Mouse (Mus musculus) embryonic facial prominence, embryonic 12.5 days (tissue): ENCODE data around the gene Col5a1. TPM values are rescaled to one million over a fixed set of nuclear protein-coding genes. Genes with fewer than 3 reads are reported as not detected.

Experiments used
- ATAC-seq: fragments of 200-750 bp; cut with Nextera tagmentation; 2 replicates; pipeline ENCODE4 v1.8.0; 2017; ENCODE audit not compliant: insufficient number of reproducible peaks, insufficient read depth, low FRiP score, low TSS enrichment
- H3K27ac ChIP-seq: fragments of 300-500 bp; sonication (generic); 2 replicates; pipeline ENCODE4 v1.5.1; 2016; ENCODE audit warnings: mild to moderate bottlenecking
- H3K27me3 ChIP-seq: fragments of 300-500 bp; sonication (generic); 2 replicates; pipeline ENCODE4 v1.6.1; 2016; ENCODE audit warnings: mild to moderate bottlenecking, moderate library complexity
- H3K36me3 ChIP-seq: fragments of 300-500 bp; sonication (generic); 2 replicates; pipeline ENCODE4 v1.6.1; 2016; ENCODE audit warnings: mild to moderate bottlenecking
- H3K4me1 ChIP-seq: fragments of 300-500 bp; sonication (generic); 2 replicates; pipeline ENCODE4 v1.6.1; 2016
- H3K4me2 ChIP-seq: fragments of 300-500 bp; sonication (generic); replicated peaks from 2 replicates; pipeline ENCODE4 v1.6.1; 2016; ENCODE audit warnings: mild to moderate bottlenecking, moderate library complexity
- H3K4me3 ChIP-seq: fragments of 300-500 bp; sonication (generic); 2 replicates; pipeline ENCODE4 v1.5.1; 2016; ENCODE audit warnings: mild to moderate bottlenecking
- H3K9ac ChIP-seq: fragments of 300-500 bp; sonication (generic); 2 replicates; pipeline ENCODE4 v1.6.1; 2016; ENCODE audit warnings: mild to moderate bottlenecking, moderate library complexity
- H3K9me3 ChIP-seq: fragments of 300-500 bp; sonication (generic); 2 replicates; pipeline ENCODE4 v1.6.1; 2016; ENCODE audit warnings: mild to moderate bottlenecking, moderate library complexity
- WGBS: fragments of 180-500 bp; shearing (Covaris S2); methylation state at CpG from one replicate; pipeline ENCODE4 v1.1.7; 2016; 5-methylcytosine and 5-hydroxymethylcytosine counted together
- polyA plus RNA-seq: library from polyadenylated mRNA; unstranded; fragments of >200 nt; fragmentation: Nextera tagmentation; extraction: Ambion mirVana; gene quantifications from 2 replicates; pipeline ENCODE4 v1.2.1, GENCODE M21; 2016

The Col5a1 gene
- polyA plus RNA-seq, 1 experiment from 2014 or later = 82.1 TPM

- Histone ChIP-seq H3K9me3 (no peaks in the 10 kb centered on the region), H3K4me1 (no peaks in the 10 kb centered on the region), H3K27ac (no peak overlapping the region), H3K9ac (no peak overlapping the region), H3K4me2 (no peak overlapping the region), H3K4me3 (no peak overlapping the region), H3K36me3 (peaks cover 37% of the 10 kb centered on the region), H3K27me3 (no peaks in the 10 kb centered on the region)
- ATAC-seq = no peak
- WGBS = 89% methylated on average over 1 of the region's 1 CpGs
Measured at GRCm38 (mm10) chr2:28040466-28040865, 154.2 kb downstream of the Col5a1 start.

- Histone ChIP-seq H3K4me2 (no peak overlapping the region), H3K9me3 (no peaks in the 10 kb centered on the region), H3K27ac (no peak overlapping the region), H3K4me3 (no peak overlapping the region), H3K9ac (no peak overlapping the region), H3K4me1 (no peaks in the 10 kb centered on the region), H3K27me3 (no peaks in the 10 kb centered on the region), H3K36me3 (no peaks in the 10 kb centered on the region; the same call in 1 of the 2 replicates)
- 82% methylated on average over 9 of the region's 9 CpGs for whole genome bisulfite sequencing
- no peak for ATAC-seq
Measured at GRCm38 (mm10) chr2:28044920-28045598, 158.8 kb downstream of the Col5a1 start.

DNA sequence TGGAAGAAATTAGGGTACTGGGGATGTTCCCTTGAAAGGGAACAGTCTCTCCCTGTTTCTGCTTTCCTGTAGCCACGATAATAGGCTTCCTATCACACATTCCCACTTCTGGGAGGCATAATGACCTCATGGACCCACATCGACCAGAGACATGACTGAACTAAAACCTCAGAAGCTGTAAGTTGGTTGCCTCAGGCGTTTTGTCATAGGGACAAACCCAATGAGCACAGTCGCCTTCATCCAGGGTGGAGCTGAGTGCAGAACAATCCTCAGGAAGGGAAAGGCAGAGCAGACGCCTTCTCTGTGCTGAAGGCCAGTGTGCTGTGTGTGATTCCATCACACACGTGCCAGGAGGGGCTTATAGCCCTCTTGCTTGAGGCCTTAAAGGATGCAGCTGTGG, 160.1 kb downstream of the Col5a1 start:
- ATAC-seq = no peak
- Histone ChIP-seq H3K27me3 (no peaks in the 10 kb centered on the region), H3K36me3 (no peaks in the 10 kb centered on the region), H3K4me2 (no peak overlapping the region), H3K9me3 (no peaks in the 10 kb centered on the region), H3K9ac (no peak overlapping the region), H3K27ac (no peak overlapping the region), H3K4me1 (no peaks in the 10 kb centered on the region), H3K4me3 (no peak overlapping the region)
- 52% methylated on average over 6 of the region's 6 CpGs for WGBS

- no peaks in the 10 kb centered on the region for H3K27me3 ChIP-seq
- WGBS = 83% methylated on average over 7 of the region's 7 CpGs
- no peak overlapping the region for H3K4me3 ChIP-seq
- H3K9me3 ChIP-seq = no peaks in the 10 kb centered on the region
- no peak overlapping the region for H3K27ac ChIP-seq
- no peaks in the 10 kb centered on the region for H3K36me3 ChIP-seq
- no peaks in the 10 kb centered on the region for H3K4me1 ChIP-seq
- H3K4me2 ChIP-seq = no peak overlapping the region
- H3K9ac ChIP-seq = no peak overlapping the region
- ATAC-seq = no peak
Measured at GRCm38 (mm10) chr2:28047092-28047491, 160.9 kb downstream of the Col5a1 start.

- Histone ChIP-seq H3K36me3 (no peaks in the 10 kb centered on the region), H3K9me3 (no peaks in the 10 kb centered on the region), H3K27ac (no peak overlapping the region), H3K4me1 (no peaks in the 10 kb centered on the region), H3K27me3 (no peaks in the 10 kb centered on the region), H3K4me2 (no peak overlapping the region), H3K4me3 (no peak overlapping the region), H3K9ac (no peak overlapping the region)
- 85% methylated on average over 1 of the region's 1 CpGs for WGBS
- ATAC-seq = no peak
Measured at GRCm38 (mm10) chr2:28059922-28060321, 173.7 kb downstream of the Col5a1 start.

- no peak overlapping the region for H3K4me3 ChIP-seq
- 84% methylated on average over 4 of the region's 4 CpGs for WGBS
- H3K36me3 ChIP-seq = no peaks in the 10 kb centered on the region
Measured at GRCm38 (mm10) chr2:28063711-28064338, 177.6 kb downstream of the Col5a1 start.

GRCm38 (mm10) chr2:28064339-28065080, 178.3 kb downstream of the Col5a1 start:
- Histone ChIP-seq H3K36me3 (no peaks in the 10 kb centered on the region), H3K9me3 (no peaks in the 10 kb centered on the region), H3K4me1 (no peaks in the 10 kb centered on the region), H3K4me3 (no peak overlapping the region), H3K27me3 (no peaks in the 10 kb centered on the region), H3K27ac (0 out of 2 replicates have a peak overlapping the region, but pooled peaks have one; percentile 11), H3K4me2 (no peak overlapping the region), H3K9ac (no peak overlapping the region)
- no peak for ATAC-seq
- WGBS = 79% methylated on average over 7 of the region's 7 CpGs

More at GRCm38 (mm10) chr2:28063711-28064338, 177.6 kb downstream of the Col5a1 start:
- Histone ChIP-seq H3K27ac (0 out of 2 replicates have a peak overlapping the region, but pooled peaks have one; percentile 11), H3K4me1 (no peaks in the 10 kb centered on the region), H3K9me3 (no peaks in the 10 kb centered on the region), H3K9ac (no peak overlapping the region), H3K27me3 (no peaks in the 10 kb centered on the region), H3K4me2 (no peak overlapping the region)
- no peak for ATAC-seq

GRCm38 (mm10) chr2:28065081-28065651, 178.9 kb downstream of the Col5a1 start:
- no peak for ATAC-seq
- H3K36me3 ChIP-seq = no peaks in the 10 kb centered on the region
- H3K9me3 ChIP-seq = no peaks in the 10 kb centered on the region
- no peaks in the 10 kb centered on the region for H3K27me3 ChIP-seq
- H3K27ac ChIP-seq = no peak overlapping the region
- H3K4me3 ChIP-seq = no peak overlapping the region
- H3K9ac ChIP-seq = no peak overlapping the region
- WGBS = 83% methylated on average over 5 of the region's 5 CpGs
- H3K4me1 ChIP-seq = no peaks in the 10 kb centered on the region
- no peak overlapping the region for H3K4me2 ChIP-seq

DNA sequence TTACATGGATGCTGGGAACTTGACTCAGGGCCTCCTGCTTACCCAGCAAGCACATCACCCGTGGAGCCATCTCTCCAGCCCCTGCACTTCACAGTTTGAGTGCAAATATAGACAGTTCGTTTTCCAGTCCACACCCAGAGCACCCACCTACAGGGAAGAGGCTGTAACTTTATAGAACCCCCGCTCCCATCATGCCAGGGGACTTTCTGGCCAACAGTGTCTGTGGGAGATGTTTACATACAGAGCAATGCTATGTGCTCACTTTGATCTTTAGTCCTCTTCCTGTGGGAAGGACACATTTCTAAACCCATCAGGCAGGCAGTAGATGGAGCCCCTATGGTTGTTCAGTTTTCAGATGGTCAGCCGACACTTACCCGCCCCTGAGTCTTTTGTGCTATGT, 180.5 kb downstream of the Col5a1 start:
- WGBS = 85% methylated on average over 5 of the region's 5 CpGs
- no peak overlapping the region for H3K4me2 ChIP-seq
- no peak for ATAC-seq

GRCm38 (mm10) chr2:28067175-28067574, 180.9 kb downstream of the Col5a1 start:
- H3K27ac ChIP-seq = no peak overlapping the region
- ATAC-seq = no peak

More for the DNA sequence above, 180.5 kb downstream of the Col5a1 start:
- no peak overlapping the region for H3K4me3 ChIP-seq
- H3K9ac ChIP-seq = no peak overlapping the region
- no peaks in the 10 kb centered on the region for H3K9me3 ChIP-seq
- no peak overlapping the region for H3K27ac ChIP-seq
- no peaks in the 10 kb centered on the region for H3K27me3 ChIP-seq
- no peaks in the 10 kb centered on the region for H3K4me1 ChIP-seq
- H3K36me3 ChIP-seq = no peaks in the 10 kb centered on the region

GRCm38 (mm10) chr2:28067821-28068536, 181.8 kb downstream of the Col5a1 start:
- ATAC-seq = no peak
- Histone ChIP-seq H3K9me3 (no peaks in the 10 kb centered on the region), H3K36me3 (no peaks in the 10 kb centered on the region), H3K4me1 (no peaks in the 10 kb centered on the region), H3K27ac (no peak overlapping the region), H3K4me2 (no peak overlapping the region), H3K9ac (no peak overlapping the region), H3K4me3 (no peak overlapping the region), H3K27me3 (no peaks in the 10 kb centered on the region)
- WGBS = 84% methylated on average over 2 of the region's 2 CpGs

More at GRCm38 (mm10) chr2:28067175-28067574, 180.9 kb downstream of the Col5a1 start:
- no peaks in the 10 kb centered on the region for H3K9me3 ChIP-seq
- 73% methylated on average over 6 of the region's 6 CpGs for WGBS
- no peaks in the 10 kb centered on the region for H3K4me1 ChIP-seq
- no peaks in the 10 kb centered on the region for H3K36me3 ChIP-seq
- H3K27me3 ChIP-seq = no peaks in the 10 kb centered on the region
- H3K9ac ChIP-seq = no peak overlapping the region
- no peak overlapping the region for H3K4me2 ChIP-seq
- no peak overlapping the region for H3K4me3 ChIP-seq
